Mouse (Mus musculus) brain, embryonic 18.5 days (tissue): ENCODE measurements around the gene Bpifb6.

Experiments used
- DNase-seq: peaks from one replicate; pipeline ENCODE4 v3.0.0-alpha.2; 2012; ENCODE audit warnings: low read depth, low spot score

Bpifb6 gene

DNA sequence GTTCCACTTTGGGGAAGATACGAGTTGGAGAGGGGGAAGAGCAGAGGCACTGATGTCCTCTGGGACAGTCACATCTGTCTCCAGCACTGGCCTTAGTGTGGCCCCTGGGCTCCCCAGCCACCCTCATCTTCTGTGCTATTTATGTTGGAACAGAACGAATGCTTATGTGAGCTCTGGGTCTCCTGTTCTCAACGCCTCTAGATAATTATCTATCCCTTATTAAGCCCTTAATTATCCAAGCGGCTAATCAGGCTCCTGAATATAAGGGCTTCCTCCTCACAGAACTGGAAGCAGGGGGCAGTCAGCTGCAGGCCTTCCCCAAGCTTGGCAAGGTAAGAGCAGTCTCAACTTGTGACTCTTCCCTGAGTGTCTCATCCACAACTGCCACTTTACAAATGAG is at the start of gene Bpifb6:
Gene Bpifb6 (plus strand): TSS at position 301 of the 400 bp plus-strand sequence.
- no peak for DNase-seq

DNA sequence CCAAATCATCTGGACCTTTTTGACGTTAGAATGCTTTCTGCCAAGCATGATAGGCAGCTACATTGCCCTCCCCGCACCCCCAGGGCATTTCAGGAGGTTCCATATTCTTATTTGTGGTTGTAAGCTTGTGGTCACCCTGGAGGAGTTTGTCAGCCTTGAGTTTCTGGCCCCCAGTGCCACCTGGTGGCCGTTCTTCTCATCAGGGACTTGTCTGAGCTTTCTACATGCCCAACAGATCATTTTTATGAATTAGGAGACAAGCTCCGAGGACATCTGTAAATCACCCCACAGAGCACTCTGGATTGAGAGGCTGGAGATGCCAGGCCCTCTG is 49.2 kb upstream of the Bpifb6 start:
- no peak for DNase-seq

DNA sequence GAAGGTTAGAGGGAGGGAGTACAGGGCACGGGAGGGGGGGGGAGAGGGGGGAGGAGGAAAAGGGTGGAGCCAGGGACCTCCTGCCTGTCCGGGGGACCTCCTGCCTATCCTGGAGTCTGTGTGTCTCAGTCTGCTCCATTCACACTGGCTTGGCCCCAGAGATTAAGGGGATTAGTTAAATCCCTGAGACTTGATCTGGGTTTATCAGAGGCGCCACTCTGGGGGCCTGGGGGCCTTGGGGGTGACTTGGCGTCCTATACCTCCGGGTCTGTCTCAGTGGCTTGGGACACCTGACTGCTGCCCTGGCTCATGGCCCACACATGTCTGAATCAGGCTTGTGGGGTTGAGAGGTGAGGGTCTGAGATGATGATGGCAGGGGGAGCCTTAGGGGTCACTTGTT is 46.6 kb upstream of the Bpifb6 start:
- no peak for DNase-seq

DNA sequence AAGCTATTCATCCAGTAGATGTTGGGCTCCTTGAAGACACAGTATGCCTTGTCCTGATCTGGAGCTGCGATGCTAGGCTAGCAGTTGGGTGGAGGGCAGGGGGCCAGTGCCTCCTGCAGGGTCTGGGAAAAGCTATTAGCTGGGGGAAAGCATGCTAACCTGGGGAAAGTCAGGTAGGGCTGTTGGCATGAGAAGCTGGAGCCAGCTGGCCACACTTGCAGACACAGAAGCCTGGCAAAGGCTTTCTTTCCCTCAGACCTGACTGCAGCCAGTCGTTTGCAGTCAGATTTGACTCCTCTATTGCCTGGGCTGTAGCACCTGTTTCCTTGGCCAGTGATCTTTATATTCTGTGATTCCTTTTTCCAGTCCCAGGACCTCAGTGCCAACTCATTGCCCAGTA is 40.6 kb upstream of the Bpifb6 start:
- DNase-seq, result no peak

DNA sequence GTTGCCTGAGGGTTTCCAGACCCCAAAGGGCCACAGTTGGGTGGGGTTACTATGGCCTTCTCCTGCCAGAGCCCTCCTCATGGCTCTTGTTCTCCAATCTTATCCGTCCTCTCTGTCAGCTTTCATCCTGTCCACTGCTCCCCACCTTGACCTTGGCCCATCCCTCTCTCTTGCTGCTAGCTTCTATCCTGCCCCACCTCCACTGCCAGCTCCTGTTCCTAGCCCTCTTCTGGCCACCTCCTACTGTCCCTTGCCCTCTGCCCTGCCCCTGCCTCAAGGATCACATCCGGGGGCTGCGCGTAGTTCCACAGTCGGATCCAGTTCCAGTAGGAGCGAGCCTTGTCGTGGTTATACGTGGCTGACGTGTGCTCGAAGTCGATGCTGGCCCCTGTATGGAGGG is 39.9 kb upstream of the Bpifb6 start:
- no peak for DNase-seq

DNA sequence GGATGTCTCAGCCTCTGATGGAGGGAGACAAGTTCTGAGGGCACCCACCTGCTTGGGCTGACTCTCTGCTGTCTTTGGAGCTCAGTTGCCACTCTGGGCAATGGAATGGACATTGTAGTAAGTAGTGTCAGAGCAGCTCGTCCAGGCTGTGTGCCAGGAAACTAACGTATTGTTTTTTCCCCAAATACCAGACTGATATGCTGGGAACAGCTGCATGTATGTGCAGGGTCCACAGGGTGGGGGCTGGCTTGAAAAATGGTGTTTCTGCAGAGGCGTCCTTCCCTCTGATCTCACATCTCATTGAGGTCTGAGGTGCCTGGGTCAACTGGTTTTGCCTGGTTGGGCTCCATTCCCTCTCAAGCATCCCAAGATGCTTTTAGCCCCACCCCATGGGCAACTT is 39.5 kb upstream of the Bpifb6 start:
- no peak for DNase-seq

DNA sequence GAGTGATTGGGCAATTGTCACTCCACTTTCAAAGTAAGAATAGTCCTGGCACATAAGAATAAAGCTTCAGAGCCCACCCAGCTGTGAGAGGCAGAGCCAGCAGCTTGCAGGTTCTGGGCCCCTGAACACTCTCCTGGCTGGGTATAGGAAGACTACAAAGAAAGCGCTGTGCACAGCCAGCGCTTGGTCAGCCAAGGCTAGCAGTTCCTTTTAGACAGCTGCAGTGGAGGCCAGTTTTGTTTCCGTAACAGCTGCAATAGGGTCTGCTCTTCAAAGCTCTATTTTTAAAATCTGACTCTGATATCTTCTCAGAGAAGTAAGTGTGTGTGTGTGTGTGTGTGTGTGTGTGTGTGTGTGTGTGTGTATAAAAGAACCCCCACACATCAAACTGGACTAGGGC is 38.2 kb upstream of the Bpifb6 start:
- DNase-seq, result no peak

DNA sequence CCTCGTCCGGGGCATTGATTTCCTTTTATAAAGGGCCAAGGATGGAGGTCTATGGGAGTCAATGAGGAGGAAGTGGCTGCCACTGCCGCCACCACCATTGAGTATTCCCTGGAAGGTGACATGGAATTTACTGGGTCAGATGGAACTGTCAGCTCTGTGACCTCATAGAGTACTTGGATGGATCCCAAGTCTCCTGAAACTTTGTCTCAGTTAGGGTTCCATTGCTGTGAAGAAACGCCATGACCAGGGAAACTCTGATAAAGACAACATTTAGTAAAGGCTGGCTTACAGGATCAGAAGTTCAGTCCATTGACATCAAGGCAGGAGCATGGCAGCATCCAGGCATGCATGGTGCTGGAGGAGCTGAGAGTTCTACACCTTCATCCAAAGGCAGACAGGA is 29.2 kb upstream of the Bpifb6 start, which contains the start of gene Sun5:
Gene Sun5 (minus strand): TSS at position 101 of the 400 bp plus-strand sequence.
- DNase-seq, result no peak

DNA sequence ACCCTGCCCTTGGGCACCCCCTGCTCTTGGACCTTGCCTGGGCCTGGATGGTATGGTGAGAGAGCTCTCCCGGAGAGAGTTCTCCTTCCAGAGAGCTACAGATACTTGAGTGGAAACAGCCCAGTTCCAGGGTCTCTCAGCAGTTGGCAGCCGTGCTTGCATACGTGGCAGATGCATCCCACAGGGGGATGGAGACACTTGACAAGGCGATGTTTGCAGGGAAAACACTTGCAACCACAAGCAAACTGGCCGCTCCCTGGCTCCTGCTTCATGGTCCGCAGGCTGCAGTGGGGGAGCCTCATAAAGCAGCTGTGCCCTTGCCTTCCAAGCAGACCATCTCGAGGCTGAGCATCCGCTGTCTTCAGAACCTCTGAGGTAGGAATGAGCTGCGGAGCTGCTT is 25.4 kb upstream of the Bpifb6 start, which contains the start of gene Bpifb2:
Gene Bpifb2 (plus strand): TSS at position 301 of the 400 bp plus-strand sequence.
- DNase-seq, result no peak

DNA sequence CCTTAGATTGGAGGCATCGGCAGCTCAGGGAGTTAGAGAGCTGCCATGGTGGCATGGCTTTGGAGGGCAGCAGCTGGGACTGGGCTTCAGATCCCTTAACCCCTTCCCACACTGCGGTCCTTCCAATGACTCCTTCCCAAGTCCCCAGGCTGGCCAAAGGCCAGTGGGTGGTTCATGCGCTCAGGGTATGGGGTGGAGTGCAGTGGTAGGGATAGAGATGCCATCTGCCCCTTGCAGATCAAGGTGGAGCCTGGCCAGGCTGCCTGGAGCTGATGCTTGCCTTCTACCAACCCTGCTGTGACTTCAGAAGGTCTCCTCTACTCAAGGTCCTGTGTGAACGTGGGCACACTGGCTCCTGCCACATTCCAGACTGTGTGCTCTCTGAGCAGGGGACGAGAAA is 1.1 kb upstream of the Bpifb6 start:
- no peak for DNase-seq

DNA sequence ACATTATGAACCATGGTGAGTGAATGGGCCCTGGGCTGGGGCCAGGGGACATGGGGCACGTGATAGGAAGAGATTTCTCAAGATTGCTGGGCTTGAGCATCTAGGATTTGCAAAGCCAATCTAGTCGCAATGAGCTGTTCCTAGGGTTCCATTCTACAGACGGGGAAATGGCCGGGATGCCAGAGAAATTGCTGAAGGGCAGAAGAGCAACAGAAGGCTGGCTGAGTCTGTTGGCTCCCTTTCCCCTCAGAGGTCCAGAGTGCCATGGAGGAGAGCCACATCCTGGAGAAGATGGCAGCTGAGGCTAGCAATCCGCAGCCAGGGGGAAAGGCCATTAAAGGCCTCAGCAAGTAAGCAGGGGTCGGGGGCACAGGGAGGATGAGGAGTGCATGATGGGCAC is 2.5 kb downstream of the Bpifb6 start:
- no peak for DNase-seq

DNA sequence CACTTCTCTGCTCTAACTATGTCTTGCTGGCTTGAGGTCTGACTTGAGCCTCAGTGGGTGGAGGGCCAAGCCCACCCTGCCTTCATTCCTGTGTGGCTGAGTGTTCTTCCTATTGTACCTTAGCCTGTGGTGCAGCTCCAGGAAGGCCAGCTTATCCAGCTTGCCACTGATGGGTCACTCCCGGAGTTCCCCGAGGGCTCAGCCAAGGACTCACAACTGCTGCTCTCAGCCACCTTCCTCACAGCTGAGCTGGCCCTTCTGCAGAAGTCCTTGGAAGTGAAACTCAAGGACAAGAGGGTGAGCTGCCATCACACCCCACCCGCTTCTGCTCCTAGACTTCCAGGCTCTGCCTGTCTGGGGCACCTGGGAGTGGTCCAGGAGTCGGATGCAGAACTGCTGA is 6.4 kb downstream of the Bpifb6 start:
- DNase-seq, result no peak

DNA sequence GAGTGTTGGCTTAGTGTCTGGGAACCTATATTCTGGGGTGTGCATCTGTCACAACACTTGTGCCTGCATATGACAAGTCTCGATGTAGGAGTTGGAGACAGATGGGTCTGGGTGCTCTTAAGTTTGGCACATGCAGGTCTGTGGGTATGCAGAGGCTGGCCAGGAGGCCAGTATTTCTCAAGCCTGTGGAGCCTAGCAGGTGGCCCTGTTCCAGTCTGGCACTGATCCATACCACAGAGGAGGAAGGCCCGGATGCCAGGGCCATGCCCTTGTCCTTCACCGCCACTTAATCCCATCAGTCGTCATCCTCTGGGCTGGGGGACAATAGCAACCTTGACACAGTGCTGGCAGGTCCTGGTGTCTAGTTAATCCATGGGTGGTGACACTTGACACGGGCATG is 14.0 kb downstream of the Bpifb6 start:
- DNase-seq, result no peak

DNA sequence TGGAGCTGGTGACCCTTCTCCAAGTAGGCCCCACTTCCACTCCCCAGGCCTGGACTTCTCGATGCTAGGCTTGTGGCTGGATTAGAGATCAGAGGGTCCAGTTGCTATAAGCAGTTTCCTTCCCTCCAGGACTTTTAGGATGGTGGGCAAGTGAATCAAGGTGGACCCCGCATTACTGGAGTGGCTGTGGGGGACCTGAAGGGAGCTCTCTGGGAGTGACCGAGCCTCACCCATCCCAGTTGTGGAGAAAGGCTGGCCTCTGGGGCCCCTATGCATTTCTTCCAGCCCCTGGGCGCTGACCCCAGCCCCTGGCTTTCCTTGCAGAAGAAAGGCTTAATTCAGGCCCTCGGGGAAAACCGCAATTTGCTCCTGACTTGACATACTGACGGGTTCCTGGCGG is 17.7 kb downstream of the Bpifb6 start, which contains the start of gene Bpifb3:
Gene Bpifb3 (plus strand): TSS at position 301 of the 400 bp plus-strand sequence.
- DNase-seq, result no peak

DNA sequence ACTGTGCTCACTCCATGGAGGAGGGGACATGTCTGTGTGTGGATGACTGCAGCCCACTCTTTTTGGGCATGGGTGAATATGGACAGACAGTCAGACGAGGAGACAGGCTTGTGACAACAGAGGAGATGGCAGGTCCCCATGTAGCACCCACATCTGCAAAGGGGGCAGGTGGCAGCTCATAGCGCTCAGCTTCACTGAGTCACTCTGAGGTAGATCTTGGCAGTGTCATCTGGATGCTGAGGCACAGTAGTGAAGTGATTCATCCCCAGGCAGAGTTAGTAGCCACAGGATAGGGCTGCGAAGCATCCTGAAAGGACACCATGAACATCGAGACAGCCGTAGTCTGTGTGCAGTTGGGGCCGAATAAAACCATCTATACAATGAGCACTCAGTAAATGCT is 21.1 kb downstream of the Bpifb6 start:
- DNase-seq, result no peak

DNA sequence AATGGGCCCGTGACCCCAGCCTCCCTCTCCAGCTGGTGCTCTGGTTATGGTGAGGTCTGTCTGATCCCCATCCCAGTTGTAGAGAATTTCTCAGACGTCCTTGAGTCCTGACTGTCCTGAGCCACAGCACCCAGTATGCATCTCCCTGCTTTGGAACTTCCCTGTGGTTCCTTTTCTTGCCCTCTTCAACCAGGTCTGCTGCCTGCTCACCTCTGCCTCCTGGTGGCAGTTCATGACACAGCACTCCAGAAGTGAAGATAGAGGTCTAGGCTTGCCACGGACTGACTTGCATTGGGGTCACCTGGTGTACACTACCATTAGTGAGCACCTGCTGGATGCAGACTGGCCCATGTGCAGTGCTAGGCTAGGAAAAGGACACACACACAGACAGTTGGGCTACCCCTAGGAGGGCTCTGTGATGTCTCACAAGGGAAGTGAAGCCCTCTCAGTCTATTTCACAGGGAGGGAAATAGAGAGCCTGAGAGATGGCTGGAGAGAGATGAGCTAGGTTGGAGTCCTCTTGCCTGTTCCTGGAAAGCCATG is 29.8 kb downstream of the Bpifb6 start:
- DNase-seq, result no peak

DNA sequence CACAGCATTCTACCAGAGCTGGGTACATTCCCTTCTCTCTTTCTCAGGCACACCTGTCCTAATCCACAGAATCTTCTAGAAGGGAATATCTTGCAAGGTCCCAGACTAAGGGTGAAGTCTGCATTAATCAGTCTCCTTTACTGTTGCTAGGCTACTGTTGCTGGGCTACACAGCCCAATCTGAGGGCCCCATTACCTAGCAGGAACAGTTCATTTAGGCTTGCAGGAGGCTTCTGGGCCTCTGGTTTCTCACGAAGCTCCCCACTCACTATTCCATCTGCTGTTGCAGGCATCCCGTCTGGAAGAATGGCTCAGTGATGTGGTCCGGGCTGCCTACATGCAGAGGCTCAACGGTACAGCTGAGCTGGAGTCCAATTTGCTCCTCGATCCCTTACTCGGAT is 30.9 kb downstream of the Bpifb6 start:
- DNase-seq, result peak; percentile 45

DNA sequence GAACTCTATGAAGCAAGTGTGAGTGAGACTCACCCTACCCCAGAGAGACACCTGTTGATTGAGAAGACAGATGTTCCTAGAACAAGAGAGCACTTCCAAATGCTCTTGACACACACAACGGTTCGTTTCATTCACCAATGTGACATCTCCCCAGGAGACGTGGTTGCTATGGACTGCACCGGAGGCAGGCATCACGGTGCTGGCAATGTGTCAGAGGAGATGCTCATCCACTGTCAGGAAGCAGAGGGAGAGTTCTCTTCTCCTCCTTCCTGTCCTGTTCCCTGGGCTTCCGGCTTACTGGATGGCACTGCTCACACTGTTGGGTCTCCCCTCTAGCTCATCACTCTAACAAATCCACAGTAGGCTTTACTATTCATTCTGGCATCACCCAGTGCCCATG is 33.1 kb downstream of the Bpifb6 start:
- DNase-seq, result no peak

DNA sequence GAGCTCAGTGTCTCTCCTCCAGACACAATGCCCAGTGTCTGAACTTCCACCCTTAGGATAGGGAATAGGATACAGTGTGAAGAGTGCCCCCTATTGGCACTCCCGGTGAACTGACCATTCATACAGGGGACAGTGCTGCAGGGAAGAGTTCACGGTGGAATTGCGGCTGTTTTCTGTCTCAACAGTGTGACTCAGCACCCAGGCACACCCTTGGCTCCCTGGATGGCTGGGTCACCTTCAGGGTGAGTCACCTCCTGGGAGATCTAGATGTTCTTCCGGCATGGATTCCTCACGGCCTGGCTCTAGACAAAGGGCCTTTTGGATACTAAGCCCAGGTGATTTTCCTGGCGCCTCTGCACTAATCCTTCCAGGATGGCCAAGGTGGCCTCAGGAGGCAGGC is 35.2 kb downstream of the Bpifb6 start:
- no peak for DNase-seq

DNA sequence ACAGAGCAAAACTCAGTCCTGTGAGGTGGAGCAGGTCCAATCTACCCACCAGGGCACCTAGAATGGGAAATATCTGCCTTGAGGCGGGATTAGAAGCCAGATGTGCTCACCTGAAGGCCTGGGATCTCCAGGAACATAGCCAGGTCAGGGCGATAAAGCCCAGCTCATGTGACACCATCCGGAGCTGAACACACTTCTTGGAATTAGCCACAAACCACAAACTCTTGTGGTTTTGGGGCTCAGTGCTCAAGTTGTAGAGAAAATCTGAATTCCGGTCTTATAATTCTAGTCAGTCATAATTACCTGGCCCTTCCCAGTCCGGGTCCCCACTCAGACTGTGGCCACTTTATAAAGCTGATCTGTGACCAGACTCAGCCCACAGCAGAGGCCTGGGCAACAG is 37.7 kb downstream of the Bpifb6 start, which contains the start of gene Bpifb4:
Gene Bpifb4 (plus strand): TSS at position 370 of the 400 bp plus-strand sequence.
- no peak for DNase-seq

DNA sequence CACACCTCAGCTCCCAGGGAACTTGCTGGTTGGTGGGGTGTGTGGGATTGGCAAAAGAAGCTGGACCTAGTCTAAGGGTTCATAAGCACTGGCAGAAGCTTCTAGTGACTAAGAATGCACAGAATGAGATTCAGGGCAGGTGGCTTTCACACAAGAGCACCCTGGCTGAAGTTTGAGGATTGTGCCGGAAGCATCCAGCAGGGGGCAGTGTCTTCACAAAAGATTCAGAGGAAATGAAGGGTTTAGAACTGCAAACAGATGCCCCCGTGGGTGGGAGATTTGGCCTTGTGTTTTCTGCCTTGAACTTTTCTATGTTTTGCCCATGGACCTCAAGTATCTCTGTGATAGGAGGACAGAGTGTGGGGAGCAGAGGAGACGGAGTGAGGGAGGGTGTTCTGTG is 43.3 kb downstream of the Bpifb6 start:
- DNase-seq, result no peak

DNA sequence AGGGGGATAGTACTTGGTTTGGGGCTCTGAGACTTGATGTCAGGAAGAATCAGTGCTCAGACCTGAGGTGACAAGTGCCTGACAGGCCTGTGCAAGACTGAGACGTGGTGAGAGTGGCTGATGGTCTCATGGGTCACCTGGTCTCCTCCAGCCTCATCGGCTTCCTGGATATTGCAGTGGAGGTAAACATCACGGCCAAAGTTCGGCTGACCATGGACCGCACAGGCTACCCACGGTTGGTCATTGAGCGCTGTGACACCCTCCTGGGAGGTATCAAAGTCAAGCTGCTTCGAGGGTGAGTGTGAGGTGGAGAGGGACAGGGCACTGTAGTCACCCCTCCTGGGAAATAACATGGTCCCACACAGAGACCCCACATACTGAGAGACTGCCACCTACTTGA is 44.4 kb downstream of the Bpifb6 start:
- no peak for DNase-seq

DNA sequence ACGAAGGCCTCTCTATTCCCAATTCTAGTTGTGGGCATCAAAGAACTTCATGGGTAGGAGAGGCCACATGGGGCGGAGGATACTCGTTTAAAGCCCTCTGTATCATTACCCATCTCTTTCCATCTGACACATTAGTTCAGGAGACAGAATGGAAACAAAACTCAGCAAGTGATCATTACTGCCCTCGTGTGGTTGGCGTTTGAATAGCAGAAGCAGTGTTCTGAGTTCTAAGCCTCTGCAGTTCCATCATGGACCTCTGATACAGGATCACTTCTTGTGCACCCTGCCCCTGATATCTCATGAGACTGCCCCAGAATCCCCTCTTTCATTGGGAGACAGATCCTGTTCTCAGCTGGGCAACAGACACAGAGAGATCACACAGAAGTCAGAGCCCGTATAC is 52.7 kb downstream of the Bpifb6 start:
- peak; percentile 16 for DNase-seq

DNA sequence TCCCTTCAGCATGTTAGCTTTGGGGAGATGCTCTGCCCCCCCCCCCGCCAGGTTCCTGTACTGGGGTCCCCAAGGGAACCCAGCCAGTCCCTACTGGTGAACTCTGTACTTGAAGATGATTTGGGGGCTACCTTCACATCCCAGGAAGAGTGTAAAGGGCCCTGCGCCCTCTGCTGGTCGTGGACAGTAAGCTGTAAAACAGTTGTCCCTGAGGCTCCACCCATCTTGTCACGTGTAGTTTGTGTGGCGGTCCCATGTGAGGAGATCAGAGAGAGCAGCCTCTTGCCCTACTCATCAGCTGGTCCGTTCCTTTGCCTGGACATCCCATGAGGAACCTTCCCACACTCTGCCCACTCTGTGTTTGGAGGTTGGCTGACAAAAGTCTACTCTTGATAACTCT is 53.6 kb downstream of the Bpifb6 start:
- DNase-seq, result no peak
